Mouse (Mus musculus): ENCODE measurements around the gene Hist1h4d.

- 0 out of 2 replicates have a peak, but pooled peaks have one; percentile 44 for TF ChIP-seq EP300 (IDR thresholded peaks at IDR 0.05; ENCODE audit: insufficient read depth, low read depth, low read length)
- peak; percentile 96 for TF ChIP-seq CTCF (IDR thresholded peaks at IDR 0.05)
Measured at GRCm38 (mm10) chr13:23597957-23598356, 16.6 kb downstream of the Hist1h4d start.

Data from heart, adult 2 months (tissue).